Mouse (Mus musculus): ENCODE measurements at regions not wholly inside any gene's neighbourhood (a gene's known extent, or its start where the extent isn't known, plus 50 kb on each side); places are given as distances from the start of the nearest gene placed in this dataset.

GRCm38 (mm10) chr6:31332714-31333113 lies 65.8 kb upstream of the Mkln1 start:
- peaks cover 3% of the 10 kb centered on the region for H3K4me1 ChIP-seq (ENCODE audit: control insufficient read depth, insufficient read depth, low read length)
- TF ChIP-seq CTCF (IDR thresholded peaks at IDR 0.05; ENCODE audit: low read depth, low read length) = no peak
- TF ChIP-seq POLR2A (IDR thresholded peaks at IDR 0.05; ENCODE audit: insufficient read depth, low read length) = no peak
- no peak for TF ChIP-seq EP300 (IDR thresholded peaks at IDR 0.05; ENCODE audit: insufficient read depth, low read depth, low read length)
- no peak overlapping the region for H3K27ac ChIP-seq (ENCODE audit: insufficient read depth, low read length)
- H3K4me3 ChIP-seq (ENCODE audit: low read depth, low read length) = no peak overlapping the region
- H3K27me3 ChIP-seq (ENCODE audit: control insufficient read depth, insufficient read depth, low read length, poor library complexity, severe bottlenecking) = no peaks in the 10 kb centered on the region
- no peaks in the 10 kb centered on the region for H3K36me3 ChIP-seq (ENCODE audit: control insufficient read depth, insufficient read depth, low read length, poor library complexity, severe bottlenecking)
- no peak overlapping the region for H3K9ac ChIP-seq (ENCODE audit: low read depth, poor library complexity, severe bottlenecking)
- H3K9me3 ChIP-seq (replicated peaks; ENCODE audit: control insufficient read depth, insufficient read depth, low read length, poor library complexity, severe bottlenecking) = no peaks in the 10 kb centered on the region

- no peak for TF ChIP-seq POLR2A (IDR thresholded peaks at IDR 0.05; ENCODE audit: insufficient read depth, low read length)
- no peak for TF ChIP-seq EP300 (IDR thresholded peaks at IDR 0.05; ENCODE audit: insufficient read depth, low read depth, low read length)
- no peak for TF ChIP-seq CTCF (IDR thresholded peaks at IDR 0.05; ENCODE audit: low read depth, low read length)
- H3K36me3 ChIP-seq (ENCODE audit: control insufficient read depth, insufficient read depth, low read length, poor library complexity, severe bottlenecking) = no peaks in the 10 kb centered on the region
- H3K27ac ChIP-seq (ENCODE audit: insufficient read depth, low read length) = no peak overlapping the region
- no peak overlapping the region for H3K4me3 ChIP-seq (ENCODE audit: low read depth, low read length)
- peaks cover 3% of the 10 kb centered on the region for H3K4me1 ChIP-seq (ENCODE audit: control insufficient read depth, insufficient read depth, low read length)
- no peaks in the 10 kb centered on the region for H3K27me3 ChIP-seq (ENCODE audit: control insufficient read depth, insufficient read depth, low read length, poor library complexity, severe bottlenecking)
- H3K9ac ChIP-seq (ENCODE audit: low read depth, poor library complexity, severe bottlenecking) = no peak overlapping the region
- H3K9me3 ChIP-seq (replicated peaks; ENCODE audit: control insufficient read depth, insufficient read depth, low read length, poor library complexity, severe bottlenecking) = no peaks in the 10 kb centered on the region
Measured at GRCm38 (mm10) chr6:31333228-31333922, 65.2 kb upstream of the Mkln1 start.

GRCm38 (mm10) chr6:31334086-31334485 lies 64.4 kb upstream of the Mkln1 start:
- TF ChIP-seq CTCF (IDR thresholded peaks at IDR 0.05; ENCODE audit: low read depth, low read length) = no peak
- no peak for TF ChIP-seq EP300 (IDR thresholded peaks at IDR 0.05; ENCODE audit: insufficient read depth, low read depth, low read length)
- H3K4me3 ChIP-seq (ENCODE audit: low read depth, low read length) = no peak overlapping the region

GRCm38 (mm10) chr6:31339122-31339947 lies 59.2 kb upstream of the Mkln1 start:
- no peak overlapping the region for H3K9ac ChIP-seq (ENCODE audit: low read depth, poor library complexity, severe bottlenecking)
- no peak for TF ChIP-seq CTCF (IDR thresholded peaks at IDR 0.05; ENCODE audit: low read depth, low read length)
- no peak for TF ChIP-seq POLR2A (IDR thresholded peaks at IDR 0.05; ENCODE audit: insufficient read depth, low read length)
- no peak for TF ChIP-seq EP300 (IDR thresholded peaks at IDR 0.05; ENCODE audit: insufficient read depth, low read depth, low read length)
- H3K27ac ChIP-seq (ENCODE audit: insufficient read depth, low read length) = no peak overlapping the region
- H3K4me1 ChIP-seq (ENCODE audit: control insufficient read depth, insufficient read depth, low read length) = no peaks in the 10 kb centered on the region
- H3K27me3 ChIP-seq (ENCODE audit: control insufficient read depth, insufficient read depth, low read length, poor library complexity, severe bottlenecking) = no peaks in the 10 kb centered on the region
- H3K9me3 ChIP-seq (replicated peaks; ENCODE audit: control insufficient read depth, insufficient read depth, low read length, poor library complexity, severe bottlenecking) = no peaks in the 10 kb centered on the region
- no peak overlapping the region for H3K4me3 ChIP-seq (ENCODE audit: low read depth, low read length)
- H3K36me3 ChIP-seq (ENCODE audit: control insufficient read depth, insufficient read depth, low read length, poor library complexity, severe bottlenecking) = no peaks in the 10 kb centered on the region

More at GRCm38 (mm10) chr6:31334086-31334485, 64.4 kb upstream of the Mkln1 start:
- Histone ChIP-seq H3K4me1 (ENCODE audit: control insufficient read depth, insufficient read depth, low read length) (peaks cover 3% of the 10 kb centered on the region), H3K9ac (ENCODE audit: low read depth, poor library complexity, severe bottlenecking) (no peak overlapping the region), H3K27ac (ENCODE audit: insufficient read depth, low read length) (no peak overlapping the region), H3K36me3 (ENCODE audit: control insufficient read depth, insufficient read depth, low read length, poor library complexity, severe bottlenecking) (no peaks in the 10 kb centered on the region), H3K27me3 (ENCODE audit: control insufficient read depth, insufficient read depth, low read length, poor library complexity, severe bottlenecking) (no peaks in the 10 kb centered on the region), H3K9me3 (replicated peaks; ENCODE audit: control insufficient read depth, insufficient read depth, low read length, poor library complexity, severe bottlenecking) (no peaks in the 10 kb centered on the region)

GRCm38 (mm10) chr6:31339948-31340250 lies 58.6 kb upstream of the Mkln1 start:
- H3K4me1 ChIP-seq (ENCODE audit: control insufficient read depth, insufficient read depth, low read length) = no peaks in the 10 kb centered on the region
- no peak overlapping the region for H3K27ac ChIP-seq (ENCODE audit: insufficient read depth, low read length)
- H3K4me3 ChIP-seq (ENCODE audit: low read depth, low read length) = no peak overlapping the region
- no peak overlapping the region for H3K9ac ChIP-seq (ENCODE audit: low read depth, poor library complexity, severe bottlenecking)
- H3K9me3 ChIP-seq (replicated peaks; ENCODE audit: control insufficient read depth, insufficient read depth, low read length, poor library complexity, severe bottlenecking) = no peaks in the 10 kb centered on the region
- TF ChIP-seq POLR2A (IDR thresholded peaks at IDR 0.05; ENCODE audit: insufficient read depth, low read length) (no peak), CTCF (IDR thresholded peaks at IDR 0.05; ENCODE audit: low read depth, low read length) (no peak), EP300 (IDR thresholded peaks at IDR 0.05; ENCODE audit: insufficient read depth, low read depth, low read length) (no peak)
- no peaks in the 10 kb centered on the region for H3K27me3 ChIP-seq (ENCODE audit: control insufficient read depth, insufficient read depth, low read length, poor library complexity, severe bottlenecking)
- no peaks in the 10 kb centered on the region for H3K36me3 ChIP-seq (ENCODE audit: control insufficient read depth, insufficient read depth, low read length, poor library complexity, severe bottlenecking)
